Mouse (Mus musculus) hindbrain, embryonic 14.5 days (tissue): ENCODE results near the gene Mrtfa. TPM values are rescaled to one million over a fixed set of nuclear protein-coding genes. Genes with fewer than 3 reads are reported as not detected.
A peak's percentile ranks its signal among the peaks of the same experiment; 100 is the strongest.

Experiments used
- ATAC-seq: fragments of 200-750 bp; cut with Nextera tagmentation; 2 replicates; pipeline ENCODE4 v1.8.0; 2017; ENCODE audit warnings: moderate number of reproducible peaks, mild to moderate bottlenecking, moderate TSS enrichment, moderate library complexity; ENCODE audit not compliant: low FRiP score
- DNase-seq: peaks from one replicate; pipeline ENCODE4 v3.0.0-alpha.2; 2015; ENCODE audit warnings: low spot score
- H3K27ac ChIP-seq: fragments of 300-500 bp; sonication (generic); 2 replicates; pipeline ENCODE4 v1.5.1; 2014; ENCODE audit warnings: mild to moderate bottlenecking, moderate library complexity
- H3K27me3 ChIP-seq: fragments of 300-500 bp; sonication (generic); 2 replicates; pipeline ENCODE4 v1.6.1; 2014; ENCODE audit warnings: mild to moderate bottlenecking, low read length, mixed read lengths; ENCODE audit not compliant: control insufficient read depth, insufficient read depth
- H3K36me3 ChIP-seq: fragments of 300-500 bp; sonication (generic); replicated peaks from 2 replicates; pipeline ENCODE4 v1.6.1; 2014; ENCODE audit not compliant: control insufficient read depth, insufficient read depth
- H3K4me1 ChIP-seq: fragments of 300-500 bp; sonication (generic); replicated peaks from 2 replicates; pipeline ENCODE4 v1.6.1; 2014; ENCODE audit warnings: antibody characterized with exemption, low read length, mixed read lengths; ENCODE audit not compliant: control insufficient read depth, insufficient read depth
- H3K4me2 ChIP-seq: fragments of 300-500 bp; sonication (generic); replicated peaks from 2 replicates; pipeline ENCODE4 v1.6.1; 2014; ENCODE audit warnings: mild to moderate bottlenecking, moderate library complexity
- H3K4me3 ChIP-seq: fragments of 300-500 bp; sonication (generic); replicated peaks from 2 replicates; pipeline ENCODE4 v1.5.1; 2014; ENCODE audit warnings: mild to moderate bottlenecking, low read length
- H3K9ac ChIP-seq: fragments of 300-500 bp; sonication (generic); 2 replicates; pipeline ENCODE4 v1.6.1; 2014
- H3K9me3 ChIP-seq: fragments of 300-500 bp; sonication (generic); 2 replicates; pipeline ENCODE4 v1.6.1; 2016; ENCODE audit warnings: low read length; ENCODE audit not compliant: control insufficient read depth
- WGBS: fragments of 180-500 bp; shearing (Covaris S2); extraction: QIAGEN DNeasy Blood & Tissue Kit; methylation state at CpG from one replicate; pipeline ENCODE4 v1.1.7; 2014; 5-methylcytosine and 5-hydroxymethylcytosine counted together
- polyA plus RNA-seq: library from polyadenylated mRNA; unstranded; fragments of >200 nt; fragmentation: Nextera tagmentation; extraction: Ambion mirVana; gene quantifications from 2 replicates; pipeline ENCODE4 v1.2.1, GENCODE M21; 2014

Gene Mrtfa
- polyA plus RNA-seq, 1 experiment from 2014 or later = 31.5 TPM

- WGBS = 1% methylated on average over 43 of the region's 46 CpGs
- Histone ChIP-seq H3K4me1 (peaks cover 20% of the 10 kb centered on the region), H3K9ac (peak overlapping the region; percentile 84), H3K4me2 (peak overlapping the region; percentile 74), H3K27me3 (no peaks in the 10 kb centered on the region), H3K4me3 (peak overlapping the region; percentile 72), H3K9me3 (no peaks in the 10 kb centered on the region), H3K36me3 (peaks cover 9% of the 10 kb centered on the region; the same call in 1 of the 2 replicates), H3K27ac (peak overlapping the region; percentile 83)
- ATAC-seq (peak; percentile 73; the same call in 1 of the 2 replicates), DNase-seq (peak; percentile 25)
Observed at GRCm38 (mm10) chr15:81190011-81190629, 437 bp downstream of the Mrtfa start.

GRCm38 (mm10) chr15:81189061-81189460 lies 1.5 kb downstream of the Mrtfa start:
- H3K9me3 ChIP-seq = no peaks in the 10 kb centered on the region
- peaks cover 20% of the 10 kb centered on the region for H3K4me1 ChIP-seq
- peaks cover 9% of the 10 kb centered on the region; the same call in 1 of the 2 replicates for H3K36me3 ChIP-seq
- H3K27ac ChIP-seq = no peak overlapping the region
- H3K4me3 ChIP-seq = peak overlapping the region; percentile 72
- WGBS = 97% methylated on average over 2 of the region's 2 CpGs
- peak overlapping the region; percentile 84 for H3K9ac ChIP-seq
- peak overlapping the region; percentile 74 for H3K4me2 ChIP-seq
- ATAC-seq (no peak), DNase-seq (no peak)
- H3K27me3 ChIP-seq = no peaks in the 10 kb centered on the region

DNA sequence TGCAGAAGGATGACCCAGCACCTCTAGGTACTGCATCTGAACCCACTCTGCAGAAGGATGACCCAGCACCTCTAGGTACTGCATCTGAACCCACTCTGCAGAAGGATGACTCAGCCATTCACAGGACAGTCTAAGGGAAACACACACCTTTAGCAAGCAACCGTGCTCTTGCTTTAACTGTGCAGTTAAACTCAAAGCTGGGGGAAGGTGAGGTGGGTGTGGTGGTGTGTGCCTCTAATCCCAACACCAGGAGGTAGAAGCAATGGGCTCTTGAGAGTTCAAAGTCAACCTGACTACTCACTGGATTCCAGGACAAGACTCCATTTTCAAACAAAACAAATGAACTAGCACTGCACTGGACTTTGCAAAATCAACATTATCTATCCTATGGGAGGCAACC lies 5.6 kb downstream of the Mrtfa start:
- Histone ChIP-seq H3K9ac (no peak overlapping the region), H3K4me3 (no peak overlapping the region), H3K27ac (no peak overlapping the region), H3K36me3 (peaks cover 9% of the 10 kb centered on the region; the same call in 1 of the 2 replicates), H3K4me1 (peaks cover 15% of the 10 kb centered on the region), H3K9me3 (no peaks in the 10 kb centered on the region), H3K27me3 (no peaks in the 10 kb centered on the region), H3K4me2 (no peak overlapping the region)
- no peak for ATAC-seq
- 91% methylated on average over 1 of the region's 1 CpGs for WGBS
- no peak for DNase-seq

DNA sequence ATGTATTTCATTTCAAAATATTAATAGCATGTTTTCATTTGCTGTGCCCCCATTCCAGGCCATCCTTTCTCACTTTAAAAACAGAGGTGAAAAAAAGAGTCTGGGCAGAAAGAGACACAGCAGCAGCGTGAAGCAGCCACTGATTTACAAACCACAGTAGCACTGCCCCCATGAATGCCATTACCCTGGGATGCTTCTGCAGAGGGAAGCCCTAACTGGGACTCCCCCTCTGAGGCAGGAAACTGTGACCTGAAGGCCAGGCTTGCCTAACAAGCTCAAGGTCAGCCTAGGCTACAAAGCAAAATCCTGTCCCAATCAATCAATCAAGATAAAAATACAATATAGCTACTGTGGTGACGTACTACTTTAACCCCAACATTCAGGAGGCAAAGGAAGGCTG lies 9.3 kb downstream of the Mrtfa start:
- H3K36me3 ChIP-seq = no peaks in the 10 kb centered on the region
- WGBS = 59% methylated on average over 2 of the region's 2 CpGs
- H3K9ac ChIP-seq = no peak overlapping the region
- DNase-seq (no peak), ATAC-seq (no peak)
- no peaks in the 10 kb centered on the region for H3K4me1 ChIP-seq
- H3K4me3 ChIP-seq = no peak overlapping the region
- H3K4me2 ChIP-seq = no peak overlapping the region
- H3K27me3 ChIP-seq = no peaks in the 10 kb centered on the region
- no peak overlapping the region for H3K27ac ChIP-seq
- no peaks in the 10 kb centered on the region for H3K9me3 ChIP-seq

DNA sequence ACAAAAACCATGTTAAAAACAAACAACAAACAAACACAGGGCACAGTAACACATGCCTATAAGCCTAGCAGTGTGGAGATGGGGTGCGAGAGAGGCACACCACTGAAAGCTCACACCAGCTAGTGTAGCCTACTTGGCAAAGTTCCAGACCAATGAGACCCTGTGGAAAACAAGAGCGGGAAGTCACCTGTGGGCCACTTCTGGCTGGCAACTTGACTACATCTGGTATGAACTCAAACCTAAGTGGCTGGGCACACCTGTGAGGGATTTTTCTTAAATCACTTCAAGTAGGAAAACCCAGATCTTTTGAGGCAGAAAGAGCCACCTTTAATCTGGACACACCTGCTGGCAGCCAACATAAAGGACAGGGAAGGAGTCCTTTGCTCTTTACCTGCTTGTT lies 11.0 kb downstream of the Mrtfa start:
- Histone ChIP-seq H3K4me3 (no peak overlapping the region), H3K4me2 (no peak overlapping the region), H3K4me1 (no peaks in the 10 kb centered on the region), H3K9me3 (no peaks in the 10 kb centered on the region), H3K9ac (no peak overlapping the region), H3K27ac (no peak overlapping the region), H3K36me3 (no peaks in the 10 kb centered on the region; the same call in 1 of the 2 replicates), H3K27me3 (no peaks in the 10 kb centered on the region)
- DNase-seq (no peak), ATAC-seq (no peak)
- 80% methylated on average over 2 of the region's 2 CpGs for WGBS

- H3K4me3 ChIP-seq = no peak overlapping the region
- ATAC-seq (no peak), DNase-seq (no peak)
- no peak overlapping the region for H3K9ac ChIP-seq
- no peaks in the 10 kb centered on the region for H3K9me3 ChIP-seq
- H3K27ac ChIP-seq = no peak overlapping the region
- H3K36me3 ChIP-seq = peaks cover 3% of the 10 kb centered on the region; the same call in 1 of the 2 replicates
- H3K27me3 ChIP-seq = no peaks in the 10 kb centered on the region
- WGBS = 81% methylated on average over 11 of the region's 11 CpGs
- no peaks in the 10 kb centered on the region for H3K4me1 ChIP-seq
- H3K4me2 ChIP-seq = no peak overlapping the region
Observed at GRCm38 (mm10) chr15:81178703-81179102, 11.9 kb downstream of the Mrtfa start.

DNA sequence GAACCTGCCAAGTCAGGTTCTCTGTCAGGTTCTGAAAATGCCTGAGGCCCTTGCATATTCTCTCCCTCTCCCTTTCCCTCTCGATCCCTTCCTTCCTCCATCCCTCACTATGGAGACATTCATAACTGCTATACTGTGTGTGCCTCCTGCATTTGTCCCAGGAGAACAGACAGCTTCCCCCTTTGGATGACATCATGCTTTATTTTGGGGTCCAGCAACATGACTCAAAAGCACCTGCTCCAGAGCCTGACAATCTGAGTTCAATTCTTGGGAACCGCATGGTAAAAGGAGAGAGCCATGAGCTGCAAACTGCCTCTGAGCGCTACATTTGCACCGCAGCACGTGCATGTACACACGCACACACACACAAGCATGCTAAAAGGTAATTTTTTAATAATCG lies 12.7 kb downstream of the Mrtfa start:
- no peak overlapping the region for H3K4me3 ChIP-seq
- no peak overlapping the region for H3K27ac ChIP-seq
- H3K9ac ChIP-seq = no peak overlapping the region
- H3K4me1 ChIP-seq = no peaks in the 10 kb centered on the region
- no peak for DNase-seq
- peaks cover 3% of the 10 kb centered on the region; the same call in 1 of the 2 replicates for H3K36me3 ChIP-seq
- no peak overlapping the region for H3K4me2 ChIP-seq
- 94% methylated on average over 7 of the region's 7 CpGs for WGBS
- no peaks in the 10 kb centered on the region for H3K9me3 ChIP-seq
- no peak for ATAC-seq
- no peaks in the 10 kb centered on the region for H3K27me3 ChIP-seq

- Histone ChIP-seq H3K4me3 (no peak overlapping the region), H3K4me2 (no peak overlapping the region), H3K27me3 (no peaks in the 10 kb centered on the region), H3K9me3 (no peaks in the 10 kb centered on the region), H3K36me3 (peaks cover 3% of the 10 kb centered on the region; the same call in 1 of the 2 replicates), H3K9ac (no peak overlapping the region), H3K27ac (no peak overlapping the region), H3K4me1 (no peaks in the 10 kb centered on the region)
- WGBS = 96% methylated on average over 3 of the region's 3 CpGs
- ATAC-seq (no peak), DNase-seq (no peak)
Observed at GRCm38 (mm10) chr15:81175633-81176032, 14.9 kb downstream of the Mrtfa start.

DNA sequence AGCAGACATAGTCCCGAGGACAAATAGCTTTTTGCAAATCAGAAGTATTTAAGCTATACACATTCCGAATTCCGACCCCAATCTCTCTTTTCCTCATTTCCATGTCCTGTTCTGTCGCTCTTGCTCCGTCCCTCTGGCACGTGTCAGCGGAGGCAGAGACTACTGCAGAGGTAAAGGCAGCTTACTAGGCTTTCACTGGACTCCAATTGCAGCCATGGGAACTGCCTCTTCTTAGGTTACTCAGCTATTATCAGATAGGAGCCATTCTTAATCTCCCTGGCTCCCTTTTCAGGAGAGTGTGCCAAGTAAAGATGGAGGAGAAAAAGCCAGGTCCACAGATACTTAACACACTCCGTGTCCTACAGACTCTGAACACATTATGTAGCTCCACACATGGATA lies 18.3 kb downstream of the Mrtfa start:
- H3K9ac ChIP-seq = no peak overlapping the region
- no peaks in the 10 kb centered on the region for H3K4me1 ChIP-seq
- peaks cover 3% of the 10 kb centered on the region; the same call in 1 of the 2 replicates for H3K36me3 ChIP-seq
- no peak overlapping the region for H3K4me3 ChIP-seq
- DNase-seq (no peak), ATAC-seq (no peak)
- H3K9me3 ChIP-seq = no peaks in the 10 kb centered on the region
- H3K4me2 ChIP-seq = no peak overlapping the region
- no peaks in the 10 kb centered on the region for H3K27me3 ChIP-seq
- WGBS = 95% methylated on average over 8 of the region's 8 CpGs
- no peak overlapping the region for H3K27ac ChIP-seq

DNA sequence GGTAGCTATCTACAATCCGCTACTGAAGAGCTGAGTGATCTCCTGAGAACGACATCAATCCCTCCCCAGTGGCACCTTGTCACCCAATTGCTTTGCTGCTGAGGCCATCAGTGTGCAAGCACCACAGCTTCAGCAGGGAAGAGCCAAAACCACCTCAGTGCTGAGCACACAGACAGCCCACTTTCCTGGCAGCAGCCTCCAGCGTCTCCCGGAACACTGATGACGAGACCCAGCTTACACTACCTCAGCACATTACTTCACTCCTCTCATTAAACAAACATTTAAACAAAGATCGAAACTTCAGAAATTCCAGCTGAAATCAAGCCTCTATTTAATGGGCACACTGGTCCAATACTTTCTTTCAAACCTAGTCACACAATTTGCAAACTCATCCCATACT lies 21.8 kb downstream of the Mrtfa start:
- H3K36me3 ChIP-seq = no peaks in the 10 kb centered on the region
- DNase-seq (no peak), ATAC-seq (no peak)
- no peak overlapping the region for H3K27ac ChIP-seq
- H3K9ac ChIP-seq = no peak overlapping the region
- 82% methylated on average over 6 of the region's 6 CpGs for WGBS
- no peak overlapping the region for H3K4me3 ChIP-seq
- H3K4me1 ChIP-seq = no peaks in the 10 kb centered on the region
- no peaks in the 10 kb centered on the region for H3K9me3 ChIP-seq
- H3K27me3 ChIP-seq = no peaks in the 10 kb centered on the region
- no peak overlapping the region for H3K4me2 ChIP-seq
